Mouse (Mus musculus) stomach, embryonic 15.5 days (tissue): ENCODE measurements around the gene Polr1c. TPM values are rescaled to one million over a fixed set of nuclear protein-coding genes. Genes with fewer than 3 reads are reported as not detected.

ENCODE experiments used
- ATAC-seq: fragments of 200-750 bp; cut with Nextera tagmentation; 2 replicates; pipeline ENCODE4 v1.8.0; 2017; ENCODE audit warnings: low read depth, moderate number of reproducible peaks, moderate TSS enrichment; ENCODE audit not compliant: insufficient read depth, low FRiP score
- H3K27ac ChIP-seq: fragments of 300-500 bp; sonication (generic); 2 replicates; pipeline ENCODE4 v1.5.1; 2015; ENCODE audit warnings: mild to moderate bottlenecking, inconsistent platforms
- H3K27me3 ChIP-seq: fragments of 300-500 bp; sonication (generic); replicated peaks from 2 replicates; pipeline ENCODE4 v1.6.1; 2015; ENCODE audit warnings: inconsistent platforms
- H3K36me3 ChIP-seq: fragments of 300-500 bp; sonication (generic); 2 replicates; pipeline ENCODE4 v1.6.1; 2015; ENCODE audit warnings: inconsistent platforms
- H3K4me1 ChIP-seq: fragments of 300-500 bp; sonication (generic); 2 replicates; pipeline ENCODE4 v1.6.1; 2015; ENCODE audit warnings: inconsistent platforms
- H3K4me2 ChIP-seq: fragments of 300-500 bp; sonication (generic); 2 replicates; pipeline ENCODE4 v1.6.1; 2015; ENCODE audit warnings: mild to moderate bottlenecking, inconsistent platforms
- H3K4me3 ChIP-seq: fragments of 300-500 bp; sonication (generic); replicated peaks from 2 replicates; pipeline ENCODE4 v1.5.1; 2015; ENCODE audit warnings: inconsistent platforms
- H3K9ac ChIP-seq: fragments of 300-500 bp; sonication (generic); 2 replicates; pipeline ENCODE4 v1.6.1; 2015; ENCODE audit warnings: inconsistent platforms
- H3K9me3 ChIP-seq: fragments of 300-500 bp; sonication (generic); 2 replicates; pipeline ENCODE4 v1.6.1; 2016; ENCODE audit warnings: inconsistent platforms
- WGBS: fragments of 180-500 bp; shearing (Covaris S2); methylation state at CpG from one replicate; pipeline ENCODE4 v1.1.7; 2015; 5-methylcytosine and 5-hydroxymethylcytosine counted together
- polyA plus RNA-seq: library from polyadenylated mRNA; unstranded; fragments of >200 nt; fragmentation: Nextera tagmentation; extraction: Ambion mirVana; gene quantifications from 2 replicates; pipeline ENCODE4 v1.2.1, GENCODE M21; 2015

Gene Polr1c
- polyA plus RNA-seq, 1 experiment from 2014 or later: 77.4 TPM

DNA sequence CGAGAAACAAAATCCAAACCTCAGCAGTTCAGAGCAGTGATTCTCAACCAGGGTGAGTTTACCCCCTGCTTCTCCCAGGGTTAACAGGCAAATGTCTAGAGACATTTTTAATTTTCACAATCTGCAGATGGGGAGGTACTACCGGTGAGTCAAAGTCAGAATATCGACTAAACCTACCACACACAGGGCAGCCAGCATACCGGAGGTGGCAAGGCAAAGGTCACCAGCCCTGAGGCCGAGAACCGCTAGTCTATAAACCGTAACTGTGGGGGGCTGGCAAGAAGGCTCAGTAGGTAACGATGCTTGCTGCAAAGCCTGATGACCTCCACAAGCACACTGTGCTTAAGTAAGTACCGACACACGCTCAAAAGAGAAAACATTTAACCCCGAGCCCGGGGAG is 17.6 kb upstream of the Polr1c start:
- Histone ChIP-seq H3K4me2 (no peak overlapping the region), H3K27me3 (no peaks in the 10 kb centered on the region), H3K9me3 (no peaks in the 10 kb centered on the region), H3K36me3 (peaks cover 39% of the 10 kb centered on the region), H3K4me3 (no peak overlapping the region), H3K4me1 (peaks cover 21% of the 10 kb centered on the region), H3K9ac (no peak overlapping the region), H3K27ac (no peak overlapping the region; the same call in 1 of the 2 replicates)
- ATAC-seq: no peak
- 87% methylated on average over 12 of the region's 12 CpGs for WGBS

DNA sequence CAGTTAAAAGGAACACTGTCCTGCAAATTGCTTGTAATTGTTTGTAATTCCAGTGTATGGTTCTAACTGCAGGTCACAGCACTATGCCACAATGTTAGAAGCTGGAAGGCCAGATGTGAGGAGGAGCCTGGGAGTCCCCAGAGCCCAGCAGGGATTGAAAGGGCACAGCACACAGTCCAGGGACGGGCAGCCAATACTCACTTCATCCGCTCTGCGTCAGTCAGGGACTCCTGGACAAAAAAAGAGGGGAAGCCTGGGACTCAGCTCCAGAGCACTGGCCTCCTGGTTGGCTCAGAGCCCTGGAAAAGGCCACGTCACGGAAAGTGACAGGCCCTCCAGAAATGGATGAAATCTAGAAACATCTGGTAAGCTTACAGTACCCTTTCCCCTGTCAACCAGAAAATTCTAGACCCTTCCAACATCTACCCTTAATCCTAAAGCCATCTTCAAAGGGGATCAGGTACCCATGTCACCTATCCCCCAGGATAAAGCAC is 14.4 kb upstream of the Polr1c start:
- Histone ChIP-seq H3K9me3 (no peaks in the 10 kb centered on the region), H3K4me1 (0 out of 2 replicates have a peak, but pooled peaks cover 9% of the 10 kb centered on the region), H3K27me3 (no peaks in the 10 kb centered on the region), H3K9ac (no peak overlapping the region), H3K4me3 (no peak overlapping the region), H3K36me3 (peaks cover 63% of the 10 kb centered on the region), H3K4me2 (no peak overlapping the region), H3K27ac (no peak overlapping the region)
- no peak for ATAC-seq
- 87% methylated on average over 5 of the region's 5 CpGs for WGBS

DNA sequence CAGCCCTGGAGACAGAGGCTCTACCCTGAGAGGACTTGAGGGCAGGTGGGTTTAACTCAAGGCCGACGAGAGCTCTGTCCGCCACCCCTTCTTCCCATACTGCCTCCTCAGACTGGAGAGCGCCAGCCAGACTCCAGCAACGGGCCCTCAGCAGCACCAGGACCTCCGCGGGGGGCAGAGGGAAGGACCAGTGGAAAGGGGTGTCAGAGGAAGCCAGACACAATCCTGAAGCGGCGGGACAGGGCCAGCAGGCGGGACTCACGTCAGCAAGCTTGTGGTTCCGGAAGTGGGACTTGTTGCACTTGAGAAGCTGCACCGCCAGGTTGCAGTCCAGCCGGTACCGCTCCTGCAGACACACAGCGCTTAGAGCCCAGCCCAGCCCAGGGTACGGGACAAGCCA is 11.8 kb upstream of the Polr1c start:
- 86% methylated on average over 17 of the region's 17 CpGs for WGBS
- Histone ChIP-seq H3K27me3 (peaks cover 8% of the 10 kb centered on the region), H3K4me1 (no peaks in the 10 kb centered on the region), H3K27ac (no peak overlapping the region), H3K9me3 (no peaks in the 10 kb centered on the region), H3K4me3 (no peak overlapping the region), H3K36me3 (peaks cover 72% of the 10 kb centered on the region), H3K4me2 (no peak overlapping the region), H3K9ac (no peak overlapping the region)
- ATAC-seq: no peak

DNA sequence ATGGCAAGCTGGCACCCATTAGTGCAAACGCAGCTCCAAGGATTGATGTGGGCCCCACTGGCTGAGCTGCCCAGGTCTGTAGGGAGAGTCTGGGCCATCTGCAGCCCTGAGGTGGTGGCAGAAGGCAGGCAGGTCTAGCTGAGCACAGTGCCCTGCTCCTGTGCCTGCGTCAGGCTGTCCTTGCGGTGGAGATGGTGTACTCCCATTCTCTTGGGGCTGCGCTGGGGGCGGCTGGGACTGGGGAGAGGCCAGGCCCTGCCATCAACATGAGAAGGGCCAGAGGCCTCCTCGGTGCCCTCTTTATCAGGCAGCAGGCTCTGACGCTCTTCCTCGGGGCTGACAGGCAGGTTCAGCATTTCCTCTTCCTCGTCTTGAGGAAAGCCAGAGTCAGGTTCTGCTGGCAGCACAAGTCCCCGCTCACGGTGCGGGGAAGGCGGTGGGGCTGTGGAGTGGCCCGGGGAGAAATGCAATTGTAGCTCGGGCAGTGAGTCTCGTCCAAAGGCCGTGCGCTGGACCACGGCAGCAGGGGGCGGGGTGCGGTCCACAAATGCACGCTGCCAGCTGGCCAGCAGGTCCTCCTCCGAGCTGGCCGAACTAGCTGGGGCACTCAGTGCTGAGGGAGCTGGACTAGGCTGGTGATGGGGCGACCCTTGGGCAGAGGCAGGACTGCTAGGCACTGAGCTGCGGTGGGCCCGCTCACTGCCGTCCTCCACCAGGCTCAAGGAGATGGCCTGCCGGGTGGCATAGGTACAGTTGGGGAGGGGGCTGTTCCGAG is 10.6 kb upstream of the Polr1c start:
- no peak overlapping the region for H3K27ac ChIP-seq
- H3K4me3 ChIP-seq: no peak overlapping the region
- H3K36me3 ChIP-seq: peaks cover 63% of the 10 kb centered on the region
- no peak for ATAC-seq
- peaks cover 6% of the 10 kb centered on the region for H3K4me1 ChIP-seq
- no peak overlapping the region for H3K4me2 ChIP-seq
- 84% methylated on average over 30 of the region's 30 CpGs for WGBS
- H3K27me3 ChIP-seq: peaks cover 15% of the 10 kb centered on the region
- no peak overlapping the region for H3K9ac ChIP-seq
- no peaks in the 10 kb centered on the region for H3K9me3 ChIP-seq

DNA sequence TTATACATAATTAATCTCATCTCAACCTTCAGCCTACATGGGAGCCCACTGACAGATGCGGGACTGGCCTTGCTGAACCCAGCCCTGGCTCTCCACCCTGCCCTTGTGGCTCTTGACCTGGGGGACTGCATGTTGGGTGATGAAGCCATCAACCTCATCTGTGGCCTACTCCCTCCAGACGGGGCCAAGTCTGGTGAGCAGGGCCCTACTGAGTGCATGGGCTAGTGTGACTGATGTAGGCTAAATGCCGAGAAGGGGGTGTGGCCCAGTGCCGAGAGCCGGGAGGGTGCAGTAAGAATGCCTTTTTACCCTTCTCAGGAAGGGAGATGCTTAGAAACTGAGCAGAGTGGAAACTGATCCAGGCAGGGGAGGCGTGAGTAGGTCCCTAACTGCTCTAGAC is 7.3 kb upstream of the Polr1c start:
- Histone ChIP-seq H3K27me3 (peaks cover 15% of the 10 kb centered on the region), H3K27ac (no peak overlapping the region), H3K9me3 (no peaks in the 10 kb centered on the region), H3K9ac (no peak overlapping the region), H3K4me1 (peaks cover 15% of the 10 kb centered on the region), H3K4me3 (no peak overlapping the region), H3K36me3 (peaks cover 55% of the 10 kb centered on the region), H3K4me2 (no peak overlapping the region)
- no peak for ATAC-seq
- 31% methylated on average over 6 of the region's 6 CpGs for WGBS

DNA sequence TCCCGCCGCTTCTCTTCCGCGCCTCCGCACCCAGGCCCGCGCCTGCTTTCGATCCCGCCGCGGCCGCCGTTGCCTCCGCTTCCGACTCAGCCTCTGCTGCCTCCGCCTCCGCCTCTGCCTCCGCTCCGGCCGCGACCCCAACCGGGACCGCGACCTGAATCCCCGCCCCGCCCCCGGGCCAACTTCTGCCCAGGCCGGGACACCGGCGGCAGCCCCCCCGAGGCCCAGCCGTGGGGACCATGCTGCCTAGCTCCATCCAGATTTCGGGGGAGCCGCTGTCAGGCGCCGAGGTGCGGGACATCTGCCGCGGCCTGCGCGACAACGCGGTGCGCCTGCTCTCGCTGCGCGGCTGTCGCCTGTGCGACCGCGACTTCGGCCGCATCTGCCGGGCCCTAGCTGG is 6.3 kb upstream of the Polr1c start:
- peak; percentile 12; the same call in 1 of the 2 replicates for ATAC-seq
- H3K27me3 ChIP-seq: peaks cover 15% of the 10 kb centered on the region
- peaks cover 53% of the 10 kb centered on the region for H3K36me3 ChIP-seq
- peaks cover 20% of the 10 kb centered on the region for H3K4me1 ChIP-seq
- under 1% methylated on average over 43 of the region's 54 CpGs for WGBS
- no peaks in the 10 kb centered on the region for H3K9me3 ChIP-seq
- H3K4me3 ChIP-seq: peak overlapping the region; percentile 59
- peak overlapping the region; percentile 35; the same call in 1 of the 2 replicates for H3K9ac ChIP-seq
- no peak overlapping the region for H3K27ac ChIP-seq
- peak overlapping the region; percentile 100 for H3K4me2 ChIP-seq

GRCm38 (mm10) chr17:46253452-46254084 is 5.7 kb upstream of the Polr1c start, which contains the start of gene Lrrc73:
Lrrc73 (plus strand) TSS chr17:46253531.
- Histone ChIP-seq H3K4me2 (peak within 1 kb of the TSS; percentile 100), H3K27ac (no peak within 1 kb of the TSS), H3K27me3 (peaks cover 15% of the 10 kb centered on the region), H3K9ac (peak within 1 kb of the TSS; percentile 35; the same call in 1 of the 2 replicates), H3K4me1 (peaks cover 25% of the 10 kb centered on the region), H3K9me3 (no peaks in the 10 kb centered on the region), H3K4me3 (peak within 1 kb of the TSS; percentile 59), H3K36me3 (peaks cover 47% of the 10 kb centered on the region)
- 1% methylated on average over 48 of the region's 48 CpGs for WGBS
- ATAC-seq: peak; percentile 73

DNA sequence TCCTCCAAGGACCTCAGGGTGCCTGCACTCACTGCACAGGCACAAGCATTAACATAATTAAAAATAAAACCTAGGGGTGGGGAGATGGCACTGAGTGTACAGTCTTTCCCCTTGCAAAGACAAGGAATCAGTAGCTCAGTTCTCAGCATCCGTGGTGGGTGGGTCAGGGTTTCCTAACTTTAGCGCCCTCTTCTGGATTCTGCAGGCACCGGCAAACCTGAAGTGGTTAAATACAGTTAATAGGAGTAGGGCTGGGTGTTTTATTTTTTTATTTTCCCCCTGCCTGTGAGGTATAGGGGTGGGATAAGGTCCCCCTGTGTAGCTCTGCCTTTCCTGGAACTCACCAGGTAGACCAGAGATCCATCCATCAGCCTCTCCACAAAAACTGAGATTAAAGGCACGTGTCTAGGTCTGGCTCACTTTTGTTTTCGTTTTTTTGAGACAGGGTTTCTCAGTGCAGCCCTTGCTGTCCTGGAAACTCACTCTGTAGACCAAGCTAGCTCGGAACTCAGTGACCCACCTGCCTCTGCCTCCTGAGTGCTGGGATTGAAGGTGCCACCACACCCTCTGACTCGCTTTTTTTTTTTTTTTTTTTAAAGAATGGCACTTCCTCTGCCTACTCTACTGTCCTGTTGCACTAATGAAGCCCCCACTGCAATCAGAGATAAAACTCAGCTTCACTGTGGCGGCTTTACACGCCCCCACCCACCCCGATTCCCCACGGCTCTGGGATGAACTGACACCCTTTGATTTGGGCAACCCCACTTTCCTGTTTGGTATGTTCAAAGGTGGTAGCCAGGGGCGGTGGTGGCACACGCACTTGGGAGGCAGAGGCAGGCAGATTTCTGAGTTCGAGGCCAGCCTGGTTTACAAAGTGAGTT is 5.0 kb upstream of the Polr1c start:
- peaks cover 25% of the 10 kb centered on the region for H3K4me1 ChIP-seq
- H3K4me2 ChIP-seq: peak overlapping the region; percentile 100
- H3K36me3 ChIP-seq: peaks cover 40% of the 10 kb centered on the region
- no peak overlapping the region for H3K27ac ChIP-seq
- peaks cover 15% of the 10 kb centered on the region for H3K27me3 ChIP-seq
- WGBS: 54% methylated on average over 14 of the region's 14 CpGs
- no peaks in the 10 kb centered on the region for H3K9me3 ChIP-seq
- H3K9ac ChIP-seq: no peak overlapping the region
- peak overlapping the region; percentile 59 for H3K4me3 ChIP-seq
- ATAC-seq: no peak

- WGBS: 79% methylated on average over 7 of the region's 7 CpGs
- H3K9me3 ChIP-seq: no peaks in the 10 kb centered on the region
- H3K4me3 ChIP-seq: no peak overlapping the region
- H3K4me1 ChIP-seq: peaks cover 32% of the 10 kb centered on the region
- no peak overlapping the region for H3K4me2 ChIP-seq
- H3K9ac ChIP-seq: no peak overlapping the region
- no peak overlapping the region for H3K27ac ChIP-seq
- peaks cover 27% of the 10 kb centered on the region for H3K36me3 ChIP-seq
- no peak for ATAC-seq
- peaks cover 15% of the 10 kb centered on the region for H3K27me3 ChIP-seq
Observed at GRCm38 (mm10) chr17:46251174-46251573, 3.3 kb upstream of the Polr1c start.

DNA sequence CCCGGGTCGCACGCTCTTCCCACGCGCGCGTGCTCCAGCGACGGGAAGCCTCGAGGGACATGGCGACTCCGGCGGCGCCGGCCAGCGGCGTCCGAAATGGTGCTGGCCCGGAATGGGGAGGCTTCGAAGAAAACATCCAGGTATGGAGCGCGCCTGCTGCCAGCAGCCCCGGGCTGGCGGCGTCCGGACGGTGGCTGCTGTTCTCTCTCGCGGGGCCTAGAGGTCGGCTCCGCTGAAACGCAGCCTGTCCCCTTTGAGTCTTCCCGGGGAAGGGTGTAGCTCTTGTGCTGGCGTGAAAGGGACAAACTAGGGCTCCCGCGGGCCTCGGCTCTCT is 302 bp upstream of the Polr1c start:
- ATAC-seq: no peak
- WGBS: under 1% methylated on average over 37 of the region's 37 CpGs
- peaks cover 49% of the 10 kb centered on the region for H3K36me3 ChIP-seq

DNA sequence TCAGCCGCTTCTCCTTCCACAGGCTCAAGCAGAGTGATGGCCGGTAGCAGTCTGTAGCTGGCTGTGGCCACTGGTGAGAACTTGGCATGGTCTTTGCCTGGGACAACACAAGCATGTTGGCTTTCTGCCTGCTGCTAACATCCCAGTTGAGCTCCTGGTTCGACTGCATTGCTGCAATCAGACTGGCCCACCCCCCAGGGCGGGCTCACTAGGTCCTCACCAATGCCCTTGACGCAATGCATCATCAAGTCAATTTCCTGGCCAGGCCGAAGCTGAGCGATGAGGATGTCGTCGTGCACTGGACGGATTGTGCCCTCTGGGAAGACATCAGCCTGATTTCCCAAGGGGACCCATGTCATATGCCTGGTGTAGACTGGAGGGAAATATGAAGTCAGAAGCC is 3.3 kb downstream of the Polr1c start:
- no peak overlapping the region for H3K4me2 ChIP-seq
- no peak for ATAC-seq
- WGBS: 67% methylated on average over 10 of the region's 10 CpGs
- H3K27me3 ChIP-seq: no peaks in the 10 kb centered on the region
- H3K27ac ChIP-seq: no peak overlapping the region
- no peak overlapping the region for H3K4me3 ChIP-seq
- no peaks in the 10 kb centered on the region for H3K9me3 ChIP-seq
- peaks cover 16% of the 10 kb centered on the region for H3K4me1 ChIP-seq
- no peak overlapping the region for H3K9ac ChIP-seq
- peaks cover 55% of the 10 kb centered on the region for H3K36me3 ChIP-seq

More for the DNA sequence above, 302 bp upstream of the Polr1c start:
- H3K4me2 ChIP-seq: peak overlapping the region; percentile 67
- peak overlapping the region; percentile 75 for H3K4me3 ChIP-seq
- H3K9me3 ChIP-seq: no peaks in the 10 kb centered on the region
- no peaks in the 10 kb centered on the region for H3K27me3 ChIP-seq
- H3K4me1 ChIP-seq: peaks cover 22% of the 10 kb centered on the region
- H3K9ac ChIP-seq: peak overlapping the region; percentile 96
- H3K27ac ChIP-seq: peak overlapping the region; percentile 85
